ENCODE assay signal across 12 mouse cellular contexts in genomic region chr3:142935949-142936348, GRCm38 (mm10). TPM values are rescaled to one million over a fixed set of nuclear protein-coding genes. Genes with fewer than 3 reads are reported as not detected.
DNase-seq lines count a peak whose midpoint lies in the region; ATAC-seq lines count a peak whose summit lies in the region.
"Had no signal": no experiment of that assay in that cellular context is flagged by ENCODE, and none has a peak within 500 bp of the region (broad histone marks: within the 10 kb centered on the region; RNA-seq: fewer than 3 reads in every experiment).

No protein-coding gene starts in this region.

- no peak overlapping the region for H3K4me2 ChIP-seq in midbrain, embryonic 14.5 days (ENCODE audit: low read length)
- H3K4me2 ChIP-seq: limb, embryonic 13.5 days had no signal

- no peaks in the 10 kb centered on the region for H3K36me3 ChIP-seq in midbrain, embryonic 14.5 days (ENCODE audit: control insufficient read depth, insufficient read depth, low read length)
- H3K36me3 ChIP-seq: limb, embryonic 13.5 days had no signal

- H3K27ac ChIP-seq in midbrain, embryonic 14.5 days (replicated peaks; ENCODE audit: low read depth, low read length) = no peak overlapping the region
- H3K27ac ChIP-seq: limb, embryonic 13.5 days had no signal

- H3K9ac ChIP-seq in midbrain, embryonic 14.5 days (replicated peaks; ENCODE audit: low read length) = no peak overlapping the region
- H3K9ac ChIP-seq: limb, embryonic 13.5 days had no signal

- peak; percentile 73 to 80 for ATAC-seq in hematopoietic stem cell, adult 5-6 weeks (replicated peaks in 1 of 2; ENCODE audit: insufficient read depth in 1 of 2, low FRiP score in 2 of 2, low TSS enrichment in 1 of 2, low read depth in 1 of 2, poor library complexity in 2 of 2, severe bottlenecking in 2 of 2)
- no peak for ATAC-seq in erythroid progenitor cell, adult 5-6 weeks (replicated peaks; ENCODE audit: low FRiP score, poor library complexity, severe bottlenecking)
- no peak for ATAC-seq in midbrain, embryonic 14.5 days (ENCODE audit: low FRiP score, low TSS enrichment)

- DNase-seq in thymus, postnatal 0 days (ENCODE audit: low spot score) = peak; percentile 13
- DNase-seq in thymus, adult 18-20 months = no peak
- peak; percentile 66 for DNase-seq in lung, postnatal 36 days
- DNase-seq in cerebellum, postnatal 36 days = no peak
- DNase-seq in midbrain, embryonic 14.5 days = no peak
- no peak for DNase-seq in gastrocnemius, postnatal 25 days
- DNase-seq: cerebellum, adult 11 months; right cerebral cortex, postnatal 25 days; thymus, postnatal 25 days had no signal

- peaks cover 6% of the 10 kb centered on the region; the same call in 1 of the 2 replicates for H3K4me1 ChIP-seq in midbrain, embryonic 14.5 days (ENCODE audit: control insufficient read depth, insufficient read depth, low read length)
- H3K4me1 ChIP-seq: limb, embryonic 13.5 days had no signal

- 70% methylated on average over 5 of the region's 5 CpGs for WGBS in midbrain, embryonic 14.5 days

- H3K27me3 ChIP-seq in midbrain, embryonic 14.5 days (ENCODE audit: control insufficient read depth, insufficient read depth, low read length) = no peaks in the 10 kb centered on the region
- H3K27me3 ChIP-seq: limb, embryonic 13.5 days had no signal

- H3K4me3 ChIP-seq in midbrain, embryonic 14.5 days (replicated peaks; ENCODE audit: low read depth, low read length) = no peak overlapping the region
- H3K4me3 ChIP-seq: limb, embryonic 13.5 days had no signal

- no peaks in the 10 kb centered on the region for H3K9me3 ChIP-seq in midbrain, embryonic 14.5 days (ENCODE audit: control insufficient read depth, low read length)
- H3K9me3 ChIP-seq: limb, embryonic 13.5 days had no signal

RNA-seq across cellular contexts. Expression of gene Pkn2, which starts 54.1 kb away (rescaled TPM):
- 45.8 and 57.5 TPM in 2 replicates for polyA plus RNA-seq in thymus, postnatal 0 days (2015; fragmentation: Nextera tagmentation; extraction: Ambion mirVana)
- 68.0 and 90.6 TPM in 2 replicates for total RNA-seq in hematopoietic stem cell, adult 5-6 weeks (2017)
- total RNA-seq in erythroid progenitor cell, adult 5-6 weeks (2015; ENCODE audit: low replicate concordance) = 161 and 180 TPM in 2 replicates
- 188 and 253 TPM in 2 replicates for total RNA-seq in erythroid progenitor cell, adult 5-6 weeks (2017; ENCODE audit: low replicate concordance)
- polyA plus RNA-seq in midbrain, embryonic 14.5 days (2014; fragmentation: Nextera tagmentation; extraction: Ambion mirVana) = 24.7 and 30.9 TPM in 2 replicates
- 10 to 100 TPM; 36.2 to 38.2 TPM for total RNA-seq in gastrocnemius, postnatal 25 days (2021)

Comparison
In these comparisons a context has a peak if more than half of its experiments do, and no peak if none do; other contexts are left out.
1. DNase-seq: peak in thymus, postnatal 0 days (single experiment) and lung, postnatal 36 days (single experiment); none in thymus, adult 18-20 months (0 of 2), cerebellum, postnatal 36 days (0 of 2), midbrain, embryonic 14.5 days (single experiment) and gastrocnemius, postnatal 25 days (single experiment).
2. ATAC-seq: peak in hematopoietic stem cell, adult 5-6 weeks (2 of 2); none in erythroid progenitor cell, adult 5-6 weeks (single experiment) and midbrain, embryonic 14.5 days (single experiment).